Mouse (Mus musculus) limb, embryonic 12.5 days (tissue): Measurements from ENCODE around the gene Lima1. TPM values are rescaled to one million over a fixed set of nuclear protein-coding genes. Genes with fewer than 3 reads are reported as not detected.
"Not testable (repeated sequence)": the region's sequence is repeated elsewhere in the genome, so short reads cannot be mapped to it uniquely, and the experiment has no call there.

ENCODE experiments used
- ATAC-seq: fragments of 200-750 bp; cut with Nextera tagmentation; 2 replicates; pipeline ENCODE4 v1.8.0; 2017; ENCODE audit warnings: low read depth, moderate TSS enrichment; ENCODE audit not compliant: insufficient number of reproducible peaks, insufficient read depth, low FRiP score, low TSS enrichment
- H3K27ac ChIP-seq: fragments of 300-500 bp; sonication (generic); 2 replicates; pipeline ENCODE4 v1.5.1; 2016; ENCODE audit warnings: mild to moderate bottlenecking, moderate library complexity
- H3K27me3 ChIP-seq: fragments of 300-500 bp; sonication (generic); 2 replicates; pipeline ENCODE4 v1.6.1; 2016; ENCODE audit warnings: mild to moderate bottlenecking, moderate library complexity
- H3K36me3 ChIP-seq: fragments of 300-500 bp; sonication (generic); 2 replicates; pipeline ENCODE4 v1.6.1; 2016; ENCODE audit warnings: mild to moderate bottlenecking, moderate library complexity
- H3K4me1 ChIP-seq: fragments of 300-500 bp; sonication (generic); replicated peaks from 2 replicates; pipeline ENCODE4 v1.6.1; 2016
- H3K4me2 ChIP-seq: fragments of 300-500 bp; sonication (generic); 2 replicates; pipeline ENCODE4 v1.6.1; 2016; ENCODE audit warnings: mild to moderate bottlenecking, moderate library complexity
- H3K4me3 ChIP-seq: fragments of 300-500 bp; sonication (generic); replicated peaks from 2 replicates; pipeline ENCODE4 v1.5.1; 2016; ENCODE audit warnings: mild to moderate bottlenecking
- H3K9ac ChIP-seq: fragments of 300-500 bp; sonication (generic); replicated peaks from 2 replicates; pipeline ENCODE4 v1.6.1; 2016; ENCODE audit warnings: mild to moderate bottlenecking, moderate library complexity
- H3K9me3 ChIP-seq: fragments of 300-500 bp; sonication (generic); 2 replicates; pipeline ENCODE4 v1.6.1; 2016; ENCODE audit warnings: mild to moderate bottlenecking, moderate library complexity
- WGBS: fragments of 180-500 bp; shearing (Covaris S2); methylation state at CpG from one replicate; pipeline ENCODE4 v1.1.7; 2016; 5-methylcytosine and 5-hydroxymethylcytosine counted together
- polyA plus RNA-seq: library from polyadenylated mRNA; unstranded; fragments of >200 nt; fragmentation: Nextera tagmentation; extraction: Ambion mirVana; gene quantifications from 2 replicates; pipeline ENCODE4 v1.2.1, GENCODE M21; 2016

The Lima1 gene
- polyA plus RNA-seq, result 79.4 and 86.4 TPM in 2 replicates

GRCm38 (mm10) chr15:99875334-99875869, at the start of gene Lima1:
Gene Lima1 (minus strand): TSS chr15:99875456.
- Histone ChIP-seq H3K4me2 (peak within 1 kb of the TSS; percentile 94), H3K27me3 (peaks cover 14% of the 10 kb centered on the region), H3K4me3 (peak within 1 kb of the TSS; percentile 61), H3K4me1 (peaks cover 7% of the 10 kb centered on the region), H3K9ac (peak within 1 kb of the TSS; percentile 53), H3K36me3 (no peaks in the 10 kb centered on the region), H3K27ac (peak within 1 kb of the TSS; percentile 51; the same call in 1 of the 2 replicates), H3K9me3 (no peaks in the 10 kb centered on the region)
- WGBS, result 1% methylated on average over 38 of the region's 38 CpGs
- ATAC-seq, result peak; percentile 91

DNA sequence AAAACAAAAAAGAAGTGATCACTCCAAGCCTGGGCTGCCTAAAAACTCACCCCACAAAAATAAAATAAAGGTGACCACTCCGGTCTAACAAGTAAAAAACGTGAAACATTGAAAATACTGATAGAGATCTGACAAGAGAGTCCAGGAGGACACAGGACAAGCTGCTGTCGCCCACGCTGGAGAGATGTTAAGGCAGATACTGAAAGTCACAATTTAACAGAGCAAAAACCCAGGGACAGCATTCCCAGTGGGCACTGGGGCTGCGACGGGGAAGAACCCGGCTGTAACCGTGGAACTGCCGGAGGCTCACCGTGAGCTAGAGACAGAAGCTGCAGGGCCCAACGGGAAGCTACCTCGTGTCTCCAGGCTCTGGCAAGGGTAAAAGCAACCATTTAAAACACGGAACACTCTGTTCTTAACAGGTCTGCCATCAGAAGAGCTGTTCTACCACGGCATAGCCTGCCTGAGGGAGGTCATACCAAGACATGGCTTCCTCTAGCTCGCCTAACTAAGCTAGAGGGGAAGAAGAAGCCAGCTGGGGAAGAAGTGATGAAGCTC, 44.4 kb upstream of the Lima1 start:
- no peaks in the 10 kb centered on the region for H3K4me1 ChIP-seq
- no peaks in the 10 kb centered on the region for H3K36me3 ChIP-seq
- WGBS, result 84% methylated on average over 15 of the region's 15 CpGs
- H3K27me3 ChIP-seq, result no peaks in the 10 kb centered on the region
- H3K4me2 ChIP-seq, result no peak overlapping the region
- ATAC-seq, result no peak
- H3K9me3 ChIP-seq, result no peaks in the 10 kb centered on the region
- H3K27ac ChIP-seq, result no peak overlapping the region
- H3K4me3 ChIP-seq, result no peak overlapping the region
- no peak overlapping the region for H3K9ac ChIP-seq

GRCm38 (mm10) chr15:99917264-99917663, 42.0 kb upstream of the Lima1 start:
- no peaks in the 10 kb centered on the region for H3K4me1 ChIP-seq
- H3K4me2 ChIP-seq, result no peak overlapping the region
- no peak overlapping the region for H3K27ac ChIP-seq
- no peaks in the 10 kb centered on the region for H3K9me3 ChIP-seq
- no peak overlapping the region for H3K4me3 ChIP-seq
- ATAC-seq, result no peak
- no peaks in the 10 kb centered on the region for H3K27me3 ChIP-seq
- H3K9ac ChIP-seq, result no peak overlapping the region
- WGBS, result 79% methylated on average over 3 of the region's 3 CpGs
- no peaks in the 10 kb centered on the region for H3K36me3 ChIP-seq

- 78% methylated on average over 5 of the region's 5 CpGs for WGBS
- H3K9ac ChIP-seq, result no peak overlapping the region
- H3K4me1 ChIP-seq, result no peaks in the 10 kb centered on the region
- no peak for ATAC-seq
- H3K4me3 ChIP-seq, result no peak overlapping the region
- H3K36me3 ChIP-seq, result no peaks in the 10 kb centered on the region
- H3K4me2 ChIP-seq, result no peak overlapping the region
- no peaks in the 10 kb centered on the region for H3K9me3 ChIP-seq
- H3K27ac ChIP-seq, result no peak overlapping the region
- no peaks in the 10 kb centered on the region for H3K27me3 ChIP-seq
Measured at GRCm38 (mm10) chr15:99914613-99915012, 39.4 kb upstream of the Lima1 start.

DNA sequence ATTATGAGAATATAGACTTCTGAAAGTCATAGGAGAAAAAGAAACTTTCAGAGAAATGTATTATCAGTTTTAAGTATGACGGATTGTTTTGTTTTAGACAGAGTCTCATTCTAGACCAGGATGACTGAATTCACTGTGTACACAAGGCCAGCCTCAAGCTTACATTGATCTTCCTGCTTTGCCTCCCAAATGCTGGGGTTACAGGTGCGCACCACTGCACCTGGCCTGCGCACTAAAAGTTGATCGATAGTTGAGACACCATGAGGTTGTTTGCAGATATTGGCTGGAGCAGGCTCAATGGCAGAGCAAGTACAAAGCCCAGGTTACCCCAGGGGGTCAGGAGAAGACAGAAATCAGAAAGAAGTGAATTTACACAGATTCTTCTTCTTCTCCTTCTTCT, 36.5 kb upstream of the Lima1 start:
- H3K27ac ChIP-seq, result no peak overlapping the region

DNA sequence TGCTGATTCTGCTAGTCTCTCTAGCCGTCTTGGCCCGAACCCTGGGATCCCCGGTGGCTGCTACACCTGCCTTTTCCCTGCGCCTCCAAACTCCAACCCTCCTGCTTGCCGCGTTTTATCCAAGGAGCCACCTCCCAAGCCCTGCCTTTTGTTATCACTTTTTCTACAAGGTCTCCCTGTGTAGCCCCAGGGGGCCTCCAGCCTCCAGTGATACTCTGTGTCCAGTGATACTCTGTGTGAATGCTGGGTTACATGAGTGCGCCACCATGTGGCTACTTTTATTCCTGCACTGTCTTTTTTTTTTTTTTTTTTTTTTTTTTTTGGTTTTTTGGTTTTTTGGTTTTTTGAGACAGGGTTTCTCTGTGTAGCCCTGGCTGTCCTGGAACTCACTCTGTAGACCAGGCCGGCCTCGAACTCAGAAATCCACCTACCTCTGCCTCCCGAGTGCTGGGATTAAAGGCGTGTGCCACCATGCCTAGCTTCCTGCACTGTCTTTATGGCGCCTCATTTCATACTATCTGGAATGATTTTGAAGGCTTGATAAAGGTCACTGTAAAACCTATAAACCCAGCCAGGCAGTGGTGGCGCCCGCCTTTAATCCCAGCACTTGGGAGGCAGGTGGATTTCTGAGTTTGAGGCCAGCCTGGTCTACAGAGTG, 34.2 kb upstream of the Lima1 start:
- not testable (repeated sequence) for H3K9ac ChIP-seq, H3K4me1 ChIP-seq, ATAC-seq, H3K9me3 ChIP-seq, H3K36me3 ChIP-seq, H3K4me3 ChIP-seq, H3K27me3 ChIP-seq, H3K27ac ChIP-seq, H3K4me2 ChIP-seq
- 41% methylated on average over 14 of the region's 14 CpGs for WGBS

More for the DNA sequence above, 36.5 kb upstream of the Lima1 start:
- no peaks in the 10 kb centered on the region for H3K4me1 ChIP-seq
- H3K4me2 ChIP-seq, result no peak overlapping the region
- no peak overlapping the region for H3K9ac ChIP-seq
- no peak for ATAC-seq
- H3K9me3 ChIP-seq, result no peaks in the 10 kb centered on the region
- H3K4me3 ChIP-seq, result no peak overlapping the region
- H3K27me3 ChIP-seq, result no peaks in the 10 kb centered on the region
- H3K36me3 ChIP-seq, result no peaks in the 10 kb centered on the region
- WGBS, result 95% methylated on average over 4 of the region's 4 CpGs

DNA sequence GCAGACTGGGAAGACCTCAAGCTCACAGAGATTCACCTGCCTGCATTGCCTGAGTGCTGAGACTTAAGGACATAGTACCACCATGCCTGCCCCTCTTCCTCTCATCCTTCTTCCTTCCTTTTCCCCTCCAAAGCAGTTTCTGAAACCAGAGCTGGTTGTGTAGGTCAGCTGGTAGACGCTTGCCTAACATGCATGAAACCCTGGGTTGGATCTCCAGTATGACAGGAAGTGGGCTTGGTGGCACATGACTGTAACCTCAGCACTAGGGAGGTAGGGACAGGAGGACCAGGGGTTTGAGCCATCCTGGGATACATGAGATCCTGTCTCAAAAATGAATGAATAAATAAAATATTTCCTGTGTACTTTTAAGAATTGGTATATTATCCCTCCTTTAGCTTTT, 32.3 kb upstream of the Lima1 start:
- Histone ChIP-seq H3K36me3 (no peaks in the 10 kb centered on the region), H3K4me1 (no peaks in the 10 kb centered on the region), H3K9ac (no peak overlapping the region), H3K9me3 (no peaks in the 10 kb centered on the region), H3K4me3 (no peak overlapping the region), H3K4me2 (no peak overlapping the region), H3K27me3 (no peaks in the 10 kb centered on the region), H3K27ac (no peak overlapping the region)
- 69% methylated on average over 1 of the region's 1 CpGs for WGBS
- ATAC-seq, result no peak

DNA sequence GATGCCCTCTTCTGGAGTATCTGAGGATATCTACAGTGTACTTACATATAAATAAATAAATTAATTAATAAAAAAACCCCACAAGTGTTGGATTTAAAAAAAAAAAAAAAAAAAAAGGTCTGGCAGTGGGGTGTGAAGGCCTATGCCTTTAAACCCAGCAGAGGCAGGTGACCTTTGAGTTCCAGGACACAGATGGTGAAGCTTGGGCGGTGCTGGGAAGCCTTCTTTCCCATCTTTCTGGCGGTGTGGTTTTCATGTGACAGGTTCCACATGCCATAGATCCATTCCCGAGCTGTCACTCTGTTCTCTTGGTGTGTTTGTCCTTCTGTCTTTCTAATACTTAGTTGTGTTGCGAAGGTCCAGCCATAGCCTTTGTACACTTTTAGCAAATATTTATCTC, 31.8 kb upstream of the Lima1 start:
- H3K4me2 ChIP-seq, result no peak overlapping the region
- H3K27me3 ChIP-seq, result no peaks in the 10 kb centered on the region
- no peaks in the 10 kb centered on the region for H3K9me3 ChIP-seq
- ATAC-seq, result no peak
- H3K27ac ChIP-seq, result no peak overlapping the region
- H3K9ac ChIP-seq, result no peak overlapping the region
- H3K4me1 ChIP-seq, result no peaks in the 10 kb centered on the region
- H3K36me3 ChIP-seq, result no peaks in the 10 kb centered on the region
- WGBS, result 84% methylated on average over 4 of the region's 4 CpGs
- H3K4me3 ChIP-seq, result no peak overlapping the region

DNA sequence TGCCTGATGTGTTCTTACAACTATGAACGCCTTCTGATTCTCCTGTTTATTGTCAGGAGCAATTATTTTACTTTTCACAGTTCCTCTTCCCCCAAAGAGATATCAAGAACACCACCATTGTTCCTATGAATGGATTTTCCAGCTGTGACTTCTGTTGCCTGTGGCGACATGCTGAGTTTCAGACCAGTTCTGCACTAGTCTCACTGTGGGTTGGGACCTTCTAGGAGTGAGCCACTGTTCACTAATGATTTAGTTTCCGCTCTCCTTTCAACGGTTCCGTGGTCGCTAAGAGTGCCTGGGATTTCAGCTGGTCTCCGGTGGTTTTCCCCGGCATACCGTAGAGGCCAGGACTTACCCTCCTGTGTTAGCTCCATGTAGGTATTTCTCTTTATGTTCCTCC, 29.6 kb upstream of the Lima1 start:
- WGBS, result 81% methylated on average over 9 of the region's 9 CpGs
- H3K36me3 ChIP-seq, result no peaks in the 10 kb centered on the region

DNA sequence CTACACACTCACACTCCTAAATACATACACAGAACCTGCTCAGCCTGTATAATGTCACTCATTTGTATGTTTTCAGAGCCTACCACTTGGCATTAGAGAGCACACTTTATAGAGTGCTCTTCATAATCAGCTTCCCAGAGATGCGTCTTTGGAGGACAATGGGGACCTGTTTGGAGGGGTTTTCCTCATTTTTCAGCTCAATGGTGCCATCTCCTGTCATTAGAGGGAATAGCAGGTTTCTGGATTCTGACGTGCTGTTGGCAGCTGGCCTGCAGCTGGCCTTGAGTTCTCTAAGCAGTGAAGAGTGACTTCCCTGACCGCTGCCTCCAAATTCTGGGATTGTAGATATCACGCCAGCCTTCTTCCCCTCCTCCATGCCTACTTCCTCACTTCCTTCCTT, 29.1 kb upstream of the Lima1 start:
- ATAC-seq, result 0 out of 2 replicates have a peak, but pooled peaks have one; percentile 63
- 6% methylated on average over 4 of the region's 4 CpGs for WGBS
- H3K4me3 ChIP-seq, result no peak overlapping the region
- no peaks in the 10 kb centered on the region for H3K4me1 ChIP-seq
- no peak overlapping the region for H3K4me2 ChIP-seq
- H3K27ac ChIP-seq, result no peak overlapping the region
- no peak overlapping the region for H3K9ac ChIP-seq
- H3K27me3 ChIP-seq, result no peaks in the 10 kb centered on the region
- no peaks in the 10 kb centered on the region for H3K36me3 ChIP-seq
- no peaks in the 10 kb centered on the region for H3K9me3 ChIP-seq

More for the DNA sequence above, 29.6 kb upstream of the Lima1 start:
- Histone ChIP-seq H3K4me3 (no peak overlapping the region), H3K4me2 (no peak overlapping the region), H3K4me1 (no peaks in the 10 kb centered on the region), H3K9ac (no peak overlapping the region), H3K27me3 (no peaks in the 10 kb centered on the region), H3K9me3 (no peaks in the 10 kb centered on the region), H3K27ac (no peak overlapping the region)
- no peak for ATAC-seq

DNA sequence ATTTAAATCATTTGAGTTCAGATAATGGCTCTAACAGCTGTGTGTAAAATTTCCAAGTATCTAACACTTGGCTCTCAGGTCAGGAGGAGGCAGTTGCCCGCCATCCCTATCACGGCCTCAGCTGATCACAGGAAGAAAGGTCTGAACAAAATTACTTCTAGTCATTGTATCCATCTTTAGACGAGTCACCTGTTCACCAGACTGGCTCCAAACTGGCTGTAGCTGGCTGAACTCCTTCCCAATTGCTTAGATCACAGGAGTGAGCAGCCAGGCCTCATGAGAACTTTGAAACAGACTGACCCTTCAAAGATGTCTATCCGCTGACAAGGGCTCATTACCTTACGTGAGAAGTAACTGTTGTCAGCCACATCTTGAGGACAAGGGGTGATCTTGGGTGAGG, 28.0 kb upstream of the Lima1 start:
- no peaks in the 10 kb centered on the region for H3K9me3 ChIP-seq
- no peak overlapping the region for H3K27ac ChIP-seq
- H3K4me3 ChIP-seq, result no peak overlapping the region
- H3K36me3 ChIP-seq, result no peaks in the 10 kb centered on the region
- WGBS, result 79% methylated on average over 5 of the region's 5 CpGs
- H3K4me2 ChIP-seq, result no peak overlapping the region
- ATAC-seq, result no peak
- no peaks in the 10 kb centered on the region for H3K27me3 ChIP-seq
- no peaks in the 10 kb centered on the region for H3K4me1 ChIP-seq
- H3K9ac ChIP-seq, result no peak overlapping the region

DNA sequence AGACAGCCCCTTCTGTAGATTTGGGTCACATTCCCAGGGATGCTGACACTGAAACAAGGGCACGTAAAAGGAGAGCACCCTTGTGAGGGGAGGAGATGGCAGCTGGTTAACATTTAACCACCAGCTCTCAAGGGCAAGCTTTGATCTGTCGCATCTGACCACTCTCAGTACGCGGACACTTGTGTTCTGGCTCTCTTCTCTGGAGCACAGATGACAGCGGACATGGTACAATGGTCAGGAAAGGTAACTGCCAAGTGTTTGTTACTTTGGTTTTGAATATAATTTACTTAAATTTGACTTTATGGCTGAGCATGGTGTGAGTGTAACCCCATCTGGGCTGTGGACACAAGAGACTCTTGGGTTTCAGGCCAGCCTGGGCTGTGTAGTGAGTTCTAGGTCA, 27.5 kb upstream of the Lima1 start:
- 66% methylated on average over 5 of the region's 5 CpGs for WGBS
- ATAC-seq, result no peak

More for the DNA sequence above, 27.5 kb upstream of the Lima1 start:
- no peaks in the 10 kb centered on the region for H3K4me1 ChIP-seq
- no peaks in the 10 kb centered on the region for H3K27me3 ChIP-seq
- no peak overlapping the region for H3K27ac ChIP-seq
- H3K4me2 ChIP-seq, result no peak overlapping the region
- H3K9ac ChIP-seq, result no peak overlapping the region
- no peaks in the 10 kb centered on the region for H3K9me3 ChIP-seq
- H3K36me3 ChIP-seq, result no peaks in the 10 kb centered on the region
- H3K4me3 ChIP-seq, result no peak overlapping the region
